Mouse (Mus musculus) heart, embryonic 16.5 days (tissue): Measurements from ENCODE around the gene Sidt1. TPM values are rescaled to one million over a fixed set of nuclear protein-coding genes. Genes with fewer than 3 reads are reported as not detected.

ENCODE experiments used
- ATAC-seq: fragments of 200-750 bp; cut with Nextera tagmentation; replicated peaks from 2 replicates; pipeline ENCODE4 v1.8.0; 2017; ENCODE audit warnings: moderate number of reproducible peaks; ENCODE audit not compliant: insufficient read depth, low FRiP score; ENCODE audit errors: extremely low read depth
- H3K27ac ChIP-seq: fragments of 300-500 bp; sonication (generic); 2 replicates; pipeline ENCODE4 v1.5.1; 2014; ENCODE audit warnings: mild to moderate bottlenecking, low read length, control low read depth, moderate library complexity
- H3K27me3 ChIP-seq: fragments of 300-500 bp; sonication (generic); 2 replicates; pipeline ENCODE4 v1.6.1; 2014; ENCODE audit warnings: low read length, mixed read lengths; ENCODE audit not compliant: control insufficient read depth, insufficient read depth
- H3K36me3 ChIP-seq: fragments of 300-500 bp; sonication (generic); 2 replicates; pipeline ENCODE4 v1.6.1; 2014; ENCODE audit not compliant: control insufficient read depth, insufficient read depth
- H3K4me1 ChIP-seq: fragments of 300-500 bp; sonication (generic); 2 replicates; pipeline ENCODE4 v1.6.1; 2014; ENCODE audit warnings: low read length, mixed read lengths; ENCODE audit not compliant: control insufficient read depth, insufficient read depth
- H3K4me2 ChIP-seq: fragments of 300-500 bp; sonication (generic); 2 replicates; pipeline ENCODE4 v1.6.1; 2014; ENCODE audit warnings: low read depth, mild to moderate bottlenecking, control low read depth, low read length
- H3K4me3 ChIP-seq: fragments of 300-500 bp; sonication (generic); 2 replicates; pipeline ENCODE4 v1.5.1; 2014; ENCODE audit warnings: mild to moderate bottlenecking, control low read depth, low read length
- H3K9ac ChIP-seq: fragments of 300-500 bp; sonication (generic); 2 replicates; pipeline ENCODE4 v1.6.1; 2014; ENCODE audit warnings: low read length, control low read depth
- H3K9me3 ChIP-seq: fragments of 300-500 bp; sonication (generic); replicated peaks from 2 replicates; pipeline ENCODE4 v1.6.1; 2016; ENCODE audit warnings: low read length; ENCODE audit not compliant: control insufficient read depth
- WGBS: fragments of 180-500 bp; shearing (Covaris S2); extraction: QIAGEN DNeasy Blood & Tissue Kit; methylation state at CpG from one replicate; pipeline ENCODE4 v1.1.7; 2014; 5-methylcytosine and 5-hydroxymethylcytosine counted together
- polyA plus RNA-seq: library from polyadenylated mRNA; unstranded; fragments of >200 nt; fragmentation: Nextera tagmentation; extraction: Ambion mirVana; gene quantifications from 2 replicates; pipeline ENCODE4 v1.2.1, GENCODE M21; 2015

The Sidt1 gene
- polyA plus RNA-seq, 1 experiment from 2014 or later, result 0.80 TPM

- no peak overlapping the region for H3K9ac ChIP-seq
- no peaks in the 10 kb centered on the region for H3K9me3 ChIP-seq
- H3K4me1 ChIP-seq, result no peaks in the 10 kb centered on the region
- no peak overlapping the region for H3K4me2 ChIP-seq
- H3K27ac ChIP-seq, result no peak overlapping the region
- no peak overlapping the region for H3K4me3 ChIP-seq
- ATAC-seq, result no peak
- H3K36me3 ChIP-seq, result no peaks in the 10 kb centered on the region
- 73% methylated on average over 4 of the region's 4 CpGs for WGBS
- H3K27me3 ChIP-seq, result no peaks in the 10 kb centered on the region
These were observed 43.9 kb downstream of the Sidt1 start for GRCm38 (mm10) chr16:44289004-44289648.

GRCm38 (mm10) chr16:44287356-44287950 is 45.5 kb downstream of the Sidt1 start:
- no peak overlapping the region for H3K27ac ChIP-seq
- WGBS, result 52% methylated on average over 7 of the region's 7 CpGs
- no peak overlapping the region for H3K4me3 ChIP-seq
- no peak overlapping the region for H3K9ac ChIP-seq
- H3K9me3 ChIP-seq, result no peaks in the 10 kb centered on the region
- H3K36me3 ChIP-seq, result no peaks in the 10 kb centered on the region
- no peaks in the 10 kb centered on the region for H3K4me1 ChIP-seq
- no peak for ATAC-seq
- H3K27me3 ChIP-seq, result no peaks in the 10 kb centered on the region
- H3K4me2 ChIP-seq, result no peak overlapping the region

GRCm38 (mm10) chr16:44282614-44283325 is 50.2 kb downstream of the Sidt1 start:
- H3K27ac ChIP-seq, result no peak overlapping the region
- H3K36me3 ChIP-seq, result no peaks in the 10 kb centered on the region
- 80% methylated on average over 5 of the region's 5 CpGs for WGBS
- H3K4me2 ChIP-seq, result no peak overlapping the region
- no peak for ATAC-seq
- H3K9ac ChIP-seq, result no peak overlapping the region
- H3K4me1 ChIP-seq, result no peaks in the 10 kb centered on the region
- no peaks in the 10 kb centered on the region for H3K27me3 ChIP-seq
- H3K9me3 ChIP-seq, result no peaks in the 10 kb centered on the region
- H3K4me3 ChIP-seq, result no peak overlapping the region

- Histone ChIP-seq H3K9me3 (no peaks in the 10 kb centered on the region), H3K4me3 (no peak overlapping the region), H3K9ac (no peak overlapping the region), H3K36me3 (no peaks in the 10 kb centered on the region), H3K27ac (no peak overlapping the region), H3K4me1 (no peaks in the 10 kb centered on the region), H3K4me2 (no peak overlapping the region), H3K27me3 (no peaks in the 10 kb centered on the region)
- 62% methylated on average over 3 of the region's 3 CpGs for WGBS
- ATAC-seq, result no peak
These were observed 51.0 kb downstream of the Sidt1 start for GRCm38 (mm10) chr16:44282036-44282435.

- no peak for ATAC-seq
- Histone ChIP-seq H3K9ac (no peak overlapping the region), H3K27ac (no peak overlapping the region), H3K9me3 (no peaks in the 10 kb centered on the region), H3K36me3 (no peaks in the 10 kb centered on the region), H3K27me3 (no peaks in the 10 kb centered on the region), H3K4me3 (no peak overlapping the region), H3K4me2 (no peak overlapping the region), H3K4me1 (no peaks in the 10 kb centered on the region)
- WGBS, result 79% methylated on average over 2 of the region's 2 CpGs
These were observed 52.2 kb downstream of the Sidt1 start for GRCm38 (mm10) chr16:44280806-44281205.

GRCm38 (mm10) chr16:44277212-44277611 is 55.8 kb downstream of the Sidt1 start:
- no peak overlapping the region for H3K4me2 ChIP-seq
- H3K27ac ChIP-seq, result no peak overlapping the region
- H3K36me3 ChIP-seq, result no peaks in the 10 kb centered on the region
- H3K4me1 ChIP-seq, result no peaks in the 10 kb centered on the region
- 88% methylated on average over 10 of the region's 10 CpGs for WGBS
- H3K4me3 ChIP-seq, result no peak overlapping the region
- H3K27me3 ChIP-seq, result no peaks in the 10 kb centered on the region
- no peak overlapping the region for H3K9ac ChIP-seq
- H3K9me3 ChIP-seq, result no peaks in the 10 kb centered on the region
- ATAC-seq, result no peak

GRCm38 (mm10) chr16:44271371-44272038 is 61.5 kb downstream of the Sidt1 start:
- Histone ChIP-seq H3K27me3 (no peaks in the 10 kb centered on the region), H3K4me2 (no peak overlapping the region), H3K4me1 (peaks cover 3% of the 10 kb centered on the region; the same call in 1 of the 2 replicates), H3K9me3 (no peaks in the 10 kb centered on the region), H3K27ac (no peak overlapping the region), H3K36me3 (no peaks in the 10 kb centered on the region), H3K9ac (no peak overlapping the region), H3K4me3 (no peak overlapping the region)
- WGBS, result 62% methylated on average over 9 of the region's 9 CpGs
- ATAC-seq, result no peak

- H3K9me3 ChIP-seq, result no peaks in the 10 kb centered on the region
- no peak for ATAC-seq
- H3K4me1 ChIP-seq, result peaks cover 3% of the 10 kb centered on the region; the same call in 1 of the 2 replicates
- no peaks in the 10 kb centered on the region for H3K27me3 ChIP-seq
- no peak overlapping the region for H3K4me2 ChIP-seq
- 69% methylated on average over 5 of the region's 5 CpGs for WGBS
- H3K9ac ChIP-seq, result no peak overlapping the region
- no peaks in the 10 kb centered on the region for H3K36me3 ChIP-seq
- H3K27ac ChIP-seq, result no peak overlapping the region
- no peak overlapping the region for H3K4me3 ChIP-seq
These were observed 62.4 kb downstream of the Sidt1 start for GRCm38 (mm10) chr16:44270606-44271005.

GRCm38 (mm10) chr16:44269578-44269977 is 63.4 kb downstream of the Sidt1 start:
- no peaks in the 10 kb centered on the region for H3K9me3 ChIP-seq
- no peak overlapping the region for H3K27ac ChIP-seq
- no peak overlapping the region for H3K4me3 ChIP-seq
- peaks cover 3% of the 10 kb centered on the region; the same call in 1 of the 2 replicates for H3K4me1 ChIP-seq
- WGBS, result 75% methylated on average over 6 of the region's 6 CpGs
- ATAC-seq, result no peak
- no peak overlapping the region for H3K4me2 ChIP-seq
- H3K27me3 ChIP-seq, result no peaks in the 10 kb centered on the region
- no peaks in the 10 kb centered on the region for H3K36me3 ChIP-seq
- no peak overlapping the region for H3K9ac ChIP-seq
